Comparison of ENCODE assay signal across 8 mouse cellular contexts in genomic region chr2:92484256-92485025, GRCm38 (mm10). TPM values are rescaled to one million over a fixed set of nuclear protein-coding genes. Genes with fewer than 3 reads are reported as not detected.
DNase-seq lines count a peak whose midpoint lies in the region; ATAC-seq and TF ChIP-seq lines count a peak whose summit lies in the region.

No protein-coding gene starts in this region.

- intact Hi-C loops in gastrocnemius, adult 2 months (cut with DNase I) = loop anchor here (2.0 kb wide), 1 partner anchor 326 kb away; no protein-coding TSS in a partner anchor

- 35% methylated on average over 23 of the region's 23 CpGs for WGBS in forebrain, embryonic 10.5 days
- 20% methylated on average over 23 of the region's 23 CpGs for WGBS in liver, adult 2 months
- WGBS in neural tube, embryonic 12.5 days = 39% methylated on average over 23 of the region's 23 CpGs

- peak overlapping the region; percentile 36 for H3K4me2 ChIP-seq in neural tube, embryonic 12.5 days (replicated peaks)

- no peak for TF ChIP-seq CTCF in gastrocnemius, adult 2 months (IDR thresholded peaks at IDR 0.05)
- no peak for TF ChIP-seq CTCF in liver, adult 2 months (IDR thresholded peaks at IDR 0.05; ENCODE audit: low read depth, low read length)

- H3K9ac ChIP-seq in liver, adult 2 months (ENCODE audit: low read depth, low read length) = no peak overlapping the region
- no peak overlapping the region for H3K9ac ChIP-seq in neural tube, embryonic 12.5 days

- ATAC-seq in neural tube, embryonic 12.5 days (ENCODE audit: low FRiP score, low read depth) = no peak

- H3K9me3 ChIP-seq in forebrain, embryonic 10.5 days = no peaks in the 10 kb centered on the region
- no peaks in the 10 kb centered on the region for H3K9me3 ChIP-seq in neural tube, embryonic 12.5 days

- H3K4me3 ChIP-seq in gastrocnemius, adult 2 months = peak overlapping the region; percentile 57
- peak overlapping the region; percentile 27 for H3K4me3 ChIP-seq in forebrain, embryonic 10.5 days
- peak overlapping the region; percentile 22 for H3K4me3 ChIP-seq in liver, adult 2 months (ENCODE audit: insufficient read depth, low read depth, low read length)
- H3K4me3 ChIP-seq in neural tube, embryonic 12.5 days = 0 out of 2 replicates have a peak overlapping the region, but pooled peaks have one; percentile 5

- H3K4me1 ChIP-seq in forebrain, embryonic 10.5 days = peaks cover 34% of the 10 kb centered on the region
- H3K4me1 ChIP-seq in liver, adult 2 months (ENCODE audit: control insufficient read depth, insufficient read depth, low read length) = peaks cover 5% of the 10 kb centered on the region; the same call in 1 of the 2 replicates
- 0 out of 2 replicates have a peak, but pooled peaks cover 8% of the 10 kb centered on the region for H3K4me1 ChIP-seq in neural tube, embryonic 12.5 days

- no peak for DNase-seq in gastrocnemius, adult 2 months
- no peak for DNase-seq in gastrocnemius, postnatal 25 days
- DNase-seq in 416B (ENCODE audit: low read depth) = peak; percentile 45
- no peak for DNase-seq in forebrain, embryonic 10.5 days (ENCODE audit: extremely low spot score, low spot score)
- peak; percentile 24 for DNase-seq in liver, adult 2 months (ENCODE audit: extremely low read depth, low read depth, low spot score)
- DNase-seq in adrenal gland, postnatal 10 days = no peak
- DNase-seq in gastrocnemius, postnatal 10 days = no peak

- H3K27me3 ChIP-seq in forebrain, embryonic 10.5 days (ENCODE audit: poor library complexity, severe bottlenecking) = peaks cover 46% of the 10 kb centered on the region
- H3K27me3 ChIP-seq in liver, adult 2 months (ENCODE audit: control insufficient read depth, insufficient read depth, low read length) = no peaks in the 10 kb centered on the region
- H3K27me3 ChIP-seq in neural tube, embryonic 12.5 days (replicated peaks) = peaks cover 21% of the 10 kb centered on the region

- no peak for TF ChIP-seq POLR2A in liver, adult 2 months (IDR thresholded peaks at IDR 0.05; ENCODE audit: extremely low read depth, insufficient read depth, low read length)

- no peaks in the 10 kb centered on the region for H3K79me2 ChIP-seq in liver, adult 2 months (ENCODE audit: control insufficient read depth, insufficient read depth, low read length)

- no peaks in the 10 kb centered on the region for H3K36me3 ChIP-seq in forebrain, embryonic 10.5 days (replicated peaks)
- H3K36me3 ChIP-seq in liver, adult 2 months (ENCODE audit: control insufficient read depth, insufficient read depth, low read length) = no peaks in the 10 kb centered on the region
- H3K36me3 ChIP-seq in neural tube, embryonic 12.5 days = no peaks in the 10 kb centered on the region

- H3K27ac ChIP-seq in gastrocnemius, adult 2 months = no peak overlapping the region
- no peak overlapping the region for H3K27ac ChIP-seq in forebrain, embryonic 10.5 days
- 0 out of 2 replicates have a peak overlapping the region, but pooled peaks have one; percentile 29 for H3K27ac ChIP-seq in liver, adult 2 months (replicated peaks; ENCODE audit: insufficient read depth, low read depth, low read length)
- no peak overlapping the region for H3K27ac ChIP-seq in neural tube, embryonic 12.5 days

RNA-seq across cellular contexts. Expression of gene Slc35c1, which starts 24.1 kb away (rescaled TPM):
- 1 to 10 TPM; 4.9 to 5.1 TPM for total RNA-seq in gastrocnemius, adult 2 months (2021)
- total RNA-seq in gastrocnemius, postnatal 25 days (2021) = 1 to 10 TPM; 5.1 to 5.6 TPM
- 14.2 and 14.4 TPM in 2 replicates for polyA plus RNA-seq in forebrain, embryonic 10.5 days (2016; fragmentation: Nextera tagmentation; extraction: Ambion mirVana)
- total RNA-seq in liver, adult 2 months (2014; rRNA removed) = 3.0 and 3.9 TPM in 2 replicates
- 26.0 and 30.7 TPM in 2 replicates for polyA plus RNA-seq in liver, adult 2 months (2012; rRNA removed)
- polyA plus RNA-seq in neural tube, embryonic 12.5 days (2016; fragmentation: Nextera tagmentation; extraction: Ambion mirVana) = 10.1 and 11.6 TPM in 2 replicates
- 10 to 100 TPM; 14.7 to 17.6 TPM for total RNA-seq in adrenal gland, postnatal 10 days (2021)
- total RNA-seq in gastrocnemius, postnatal 10 days (2021) = 1 to 10 TPM; 5.9 to 6.7 TPM

RNA-seq across cellular contexts. Expression of gene Cry2, which starts 50.6 kb away (rescaled TPM):
- 10 to 100 TPM; 12.5 to 26.8 TPM for total RNA-seq in gastrocnemius, adult 2 months (2021)
- total RNA-seq in gastrocnemius, postnatal 25 days (2021) = 10 to 100 TPM; 11.9 to 19.8 TPM
- polyA plus RNA-seq in forebrain, embryonic 10.5 days (2016; fragmentation: Nextera tagmentation; extraction: Ambion mirVana) = 25.5 and 27.3 TPM in 2 replicates
- 20.5 and 22.4 TPM in 2 replicates for total RNA-seq in liver, adult 2 months (2014; rRNA removed)
- 17.1 and 21.9 TPM in 2 replicates for polyA plus RNA-seq in liver, adult 2 months (2012; rRNA removed)
- 32.7 and 33.6 TPM in 2 replicates for polyA plus RNA-seq in neural tube, embryonic 12.5 days (2016; fragmentation: Nextera tagmentation; extraction: Ambion mirVana)
- 10 to 100 TPM; 39.3 to 41.9 TPM for total RNA-seq in adrenal gland, postnatal 10 days (2021)
- 10 to 100 TPM; 35.7 to 42.7 TPM for total RNA-seq in gastrocnemius, postnatal 10 days (2021)

Comparison
In these comparisons a context has a peak if more than half of its experiments do, and no peak if none do; other contexts are left out.
1. DNase-seq: peak in 416B (single experiment) and liver, adult 2 months (single experiment); none in gastrocnemius, adult 2 months (single experiment), gastrocnemius, postnatal 25 days (single experiment), forebrain, embryonic 10.5 days (single experiment), adrenal gland, postnatal 10 days (single experiment) and gastrocnemius, postnatal 10 days (single experiment).
2. H3K4me3 ChIP-seq: peak in every context shown above with its lines; median percentile 57 in gastrocnemius, adult 2 months; 27 in forebrain, embryonic 10.5 days; 22 in liver, adult 2 months; 5 in neural tube, embryonic 12.5 days.